Mouse (Mus musculus) megakaryocyte-erythroid progenitor cell, adult 5-6 weeks (primary cell): ENCODE data around the gene Slc10a7. TPM values are rescaled to one million over a fixed set of nuclear protein-coding genes. Genes with fewer than 3 reads are reported as not detected.

Source experiments
- ATAC-seq: replicated peaks from 2 replicates; pipeline ENCODE4 v1.8.0; 2016; ENCODE audit warnings: mild to moderate bottlenecking, inconsistent platforms; ENCODE audit not compliant: severe bottlenecking, poor library complexity, low FRiP score, low TSS enrichment
- total RNA-seq, 2 experiments: library from RNA; stranded (forward) in 1 of 2; stranded (reverse) in 1 of 2; fragments of 200-1000, 215-1000 nt in 1 of 2; fragments of >200 nt in 1 of 2; fragmentation: Nextera tagmentation in 1 of 2; gene quantifications; 2 replicates each; pipeline ENCODE4 v1.2.3; 2014 to 2017

Slc10a7 gene
- total RNA-seq, 2 experiments from 2014 or later: 13.5 to 17.1 TPM

DNA sequence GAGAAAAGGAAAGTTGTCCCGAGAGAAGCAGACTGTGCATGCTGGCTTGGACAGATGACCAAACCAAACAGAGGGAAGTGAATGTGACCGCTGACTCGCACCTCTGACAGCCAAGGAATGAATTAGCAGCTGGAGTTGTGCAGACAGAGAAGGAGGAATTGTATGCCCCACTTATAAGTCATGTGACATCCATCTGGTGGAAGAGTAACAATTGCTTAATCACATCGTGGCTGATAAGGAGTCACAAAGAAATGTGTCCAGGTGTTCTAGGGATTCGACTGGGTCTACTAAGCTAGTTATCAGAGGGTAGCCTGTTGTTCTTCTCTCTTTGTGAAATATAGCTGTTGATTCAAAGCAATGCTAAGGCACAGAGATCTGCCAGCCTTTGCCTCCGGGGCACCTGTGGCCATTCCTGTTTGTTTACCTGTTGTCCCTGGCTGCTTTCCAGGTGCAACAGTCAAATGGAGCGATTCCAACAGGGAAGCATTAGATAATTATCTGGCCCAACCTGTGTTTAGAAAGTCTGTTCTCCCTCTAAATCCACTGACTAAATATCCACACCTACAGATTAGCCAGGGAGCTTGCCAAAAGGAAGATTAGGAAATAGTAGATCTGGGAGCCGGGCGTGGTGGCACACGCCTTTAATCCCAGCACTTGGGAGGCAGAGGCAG lies 147.7 kb downstream of the Slc10a7 start:
- no peak for ATAC-seq

DNA sequence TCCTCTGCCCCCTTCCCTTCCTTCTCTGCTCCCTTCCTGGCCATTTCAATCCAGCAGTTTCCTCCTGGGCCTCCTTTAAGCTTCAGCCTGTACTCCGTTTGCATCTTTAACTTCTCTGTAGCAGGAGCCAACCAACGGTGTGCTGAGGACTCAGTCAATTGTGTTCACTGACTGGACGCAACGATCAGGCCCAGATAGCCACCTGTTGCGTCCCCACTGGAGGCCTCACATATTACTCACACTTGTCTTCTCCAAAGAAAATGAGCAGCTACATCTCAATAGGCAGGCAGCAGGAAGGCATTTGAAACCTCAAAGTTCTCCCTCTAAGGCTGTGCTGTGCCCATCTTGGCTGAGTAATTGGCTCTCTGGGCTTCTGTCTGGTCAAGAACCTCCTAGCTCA lies 149.0 kb downstream of the Slc10a7 start:
- no peak for ATAC-seq

DNA sequence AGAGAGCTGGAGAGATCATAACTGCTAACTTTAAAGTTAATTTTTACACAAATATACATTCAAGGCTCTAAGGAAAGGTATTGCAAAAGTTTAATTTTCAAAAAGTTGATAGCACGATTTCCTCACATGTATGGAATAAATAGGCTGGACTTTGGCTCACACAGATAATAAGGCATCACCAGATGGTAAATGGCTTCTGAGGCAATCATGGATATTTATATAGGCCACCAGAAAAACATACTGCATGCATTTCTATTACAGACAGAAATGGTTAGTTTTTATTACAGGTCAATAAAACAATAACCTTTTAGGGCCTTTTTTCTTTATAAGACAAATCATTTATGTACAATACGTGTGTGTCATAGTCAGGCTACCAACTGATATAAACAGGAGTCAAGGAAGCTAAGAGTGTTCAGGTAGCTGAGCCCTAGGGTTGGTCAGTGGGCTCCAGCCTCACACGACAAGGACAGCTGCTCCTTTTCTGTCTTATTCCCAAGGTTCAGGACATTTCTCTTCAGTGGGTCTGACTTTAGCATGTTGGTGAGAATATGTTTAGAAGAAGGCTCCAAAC lies 150.6 kb downstream of the Slc10a7 start:
- ATAC-seq: no peak

DNA sequence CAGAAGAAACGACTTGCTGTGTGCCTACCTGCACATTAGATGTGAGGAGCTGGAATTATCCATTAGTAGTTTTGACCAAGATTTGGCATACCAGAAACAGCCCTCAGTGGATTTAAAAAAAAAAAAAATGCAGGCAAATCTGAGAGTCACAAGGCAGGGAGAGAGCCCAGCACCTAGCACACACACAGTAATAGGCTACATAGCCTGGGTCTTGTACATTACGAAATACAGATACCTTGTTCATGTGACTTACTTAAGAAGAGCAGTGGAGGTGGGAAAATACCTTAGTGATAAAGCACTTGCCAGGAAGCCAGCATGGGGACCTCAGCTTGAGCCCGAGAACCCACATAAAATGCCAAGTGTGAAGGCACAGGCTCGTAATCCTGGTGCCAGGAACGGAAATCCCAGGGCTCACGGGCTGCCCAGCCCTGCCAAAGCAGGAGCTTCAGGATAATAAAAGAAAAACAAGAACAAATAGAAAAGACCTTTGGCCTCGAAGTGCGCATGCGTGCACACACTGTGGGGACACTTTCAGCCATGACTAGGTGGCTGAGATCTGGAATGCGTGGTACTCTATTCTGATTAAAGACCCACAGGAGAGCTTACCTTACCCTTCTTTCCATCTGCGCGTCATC lies 155.3 kb downstream of the Slc10a7 start:
- no peak for ATAC-seq

DNA sequence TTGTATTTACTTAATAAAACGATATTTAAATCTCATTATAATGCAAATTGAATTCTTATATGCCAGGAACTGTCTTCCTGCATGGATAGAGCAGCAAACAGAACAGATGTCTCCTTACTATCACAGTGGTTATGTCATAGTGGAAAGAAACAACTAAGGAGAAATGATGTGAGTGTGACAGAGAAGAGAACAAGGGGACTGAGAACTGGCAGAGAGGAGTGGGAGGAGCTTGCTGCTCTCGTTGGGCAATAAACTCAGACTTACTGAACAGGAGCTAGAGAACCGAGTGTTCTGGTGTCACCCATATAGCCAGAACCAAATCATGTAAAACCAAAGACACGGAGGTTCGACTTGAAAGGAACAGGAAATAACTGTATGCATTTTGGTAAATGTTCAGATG lies 158.3 kb downstream of the Slc10a7 start:
- no peak for ATAC-seq

DNA sequence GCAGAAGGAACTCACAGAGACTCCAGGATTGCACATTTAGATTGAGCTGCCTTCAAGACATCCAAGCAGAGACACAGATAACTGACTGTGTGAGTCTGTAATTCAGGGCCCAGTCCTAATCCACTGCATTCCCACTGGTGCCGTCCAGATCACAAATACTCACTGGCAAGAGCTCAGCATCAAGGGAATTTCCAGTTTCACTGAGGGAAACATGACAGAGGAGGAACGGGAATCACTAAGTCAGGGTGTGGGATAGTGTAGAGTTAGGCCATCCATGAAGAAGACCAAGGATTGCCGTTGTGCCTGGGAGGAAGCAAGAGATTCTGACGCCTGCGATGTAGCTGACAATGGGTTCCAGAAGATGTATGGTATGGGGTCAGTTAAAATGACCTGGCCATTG lies 159.1 kb downstream of the Slc10a7 start:
- no peak for ATAC-seq

DNA sequence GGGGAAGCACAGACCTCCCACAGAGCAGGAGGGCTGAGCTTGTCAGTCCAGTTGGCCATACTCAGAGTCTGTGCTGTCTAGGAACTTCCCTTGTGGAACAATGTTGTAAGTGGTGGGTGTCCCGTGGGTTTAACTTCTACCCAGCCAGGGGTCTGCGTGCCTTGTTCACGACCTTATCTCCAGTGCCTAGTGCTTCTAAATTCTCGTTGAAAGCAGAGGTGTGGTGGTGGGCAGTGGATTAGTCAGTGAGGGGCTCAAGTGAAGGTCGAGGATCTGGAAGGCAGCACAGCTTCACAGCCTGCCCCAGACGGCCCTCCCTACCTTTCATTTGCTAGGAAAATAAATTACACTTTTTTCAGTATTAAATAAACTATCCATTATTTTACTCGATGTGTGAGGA lies 161.1 kb downstream of the Slc10a7 start:
- no peak for ATAC-seq

DNA sequence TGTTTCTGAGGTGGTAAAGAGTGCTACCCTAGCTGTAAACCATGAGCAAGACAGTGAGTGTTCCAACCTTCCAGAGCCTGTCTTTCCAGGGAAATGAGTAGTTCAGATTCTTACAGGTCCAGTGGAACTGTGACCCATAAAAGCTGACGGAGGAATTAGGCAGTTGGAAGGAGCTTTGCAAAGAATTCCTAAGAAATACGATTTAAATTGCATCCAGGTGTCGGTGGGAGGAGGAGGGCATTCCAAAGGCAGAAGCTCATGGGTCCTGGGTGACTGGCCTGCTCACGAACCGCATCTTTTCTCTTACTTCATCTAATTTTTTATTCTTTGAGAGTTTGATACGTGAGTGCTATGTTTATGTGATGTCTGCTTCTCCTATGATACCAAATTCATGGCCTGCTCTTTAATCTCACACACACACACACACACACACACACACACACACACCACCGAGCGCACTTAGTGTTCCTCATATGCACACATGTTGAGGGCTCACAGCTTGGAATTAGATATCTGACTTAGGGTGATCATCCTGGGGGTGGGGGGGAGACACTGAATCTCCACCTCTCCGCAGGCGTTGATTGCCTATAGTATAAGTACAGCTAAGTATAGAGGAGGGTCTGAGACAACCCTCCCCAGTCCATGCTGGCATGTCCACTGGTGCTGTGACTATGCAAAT lies 169.5 kb downstream of the Slc10a7 start:
- no peak for ATAC-seq

DNA sequence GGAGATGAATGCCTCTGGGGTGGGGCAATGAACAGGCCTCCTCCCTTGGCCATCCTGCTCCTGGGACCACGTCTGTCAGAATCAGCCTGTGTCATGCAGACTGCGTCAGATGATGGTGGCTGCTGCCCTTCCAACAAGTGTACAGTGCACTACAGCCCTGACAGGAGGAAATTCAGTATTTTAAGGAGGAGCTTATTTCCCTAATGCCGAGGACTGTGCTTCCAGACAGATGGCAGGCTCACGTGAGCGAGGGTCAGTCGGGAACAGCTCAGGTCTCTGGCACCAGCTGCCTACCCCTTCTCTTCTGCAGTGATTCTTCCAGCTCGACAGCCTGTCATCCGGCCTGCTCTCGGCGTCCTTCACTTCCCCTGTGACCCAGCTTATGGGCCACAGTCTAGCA lies 181.6 kb downstream of the Slc10a7 start:
- no peak for ATAC-seq

DNA sequence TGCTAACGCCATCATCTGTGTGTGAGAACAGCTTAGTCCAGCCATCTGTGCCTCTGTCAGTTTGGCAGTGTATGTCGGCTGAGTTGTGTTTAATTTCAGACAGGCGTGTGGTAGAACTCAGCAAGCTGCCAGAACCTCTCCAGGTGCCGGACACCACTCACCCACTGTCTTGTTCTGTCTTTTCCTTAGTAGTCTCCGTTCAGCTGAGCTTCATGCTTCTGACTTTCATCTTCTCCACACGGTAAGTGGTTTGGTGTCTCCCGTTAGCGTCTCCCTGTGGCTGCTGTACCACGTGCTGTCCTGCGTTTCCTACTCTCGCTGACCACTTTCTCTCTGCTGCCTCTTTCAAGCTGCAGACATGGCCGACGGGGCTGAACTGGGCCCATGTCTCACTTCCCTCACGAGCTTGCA lies 189.2 kb downstream of the Slc10a7 start:
- ATAC-seq: no peak

DNA sequence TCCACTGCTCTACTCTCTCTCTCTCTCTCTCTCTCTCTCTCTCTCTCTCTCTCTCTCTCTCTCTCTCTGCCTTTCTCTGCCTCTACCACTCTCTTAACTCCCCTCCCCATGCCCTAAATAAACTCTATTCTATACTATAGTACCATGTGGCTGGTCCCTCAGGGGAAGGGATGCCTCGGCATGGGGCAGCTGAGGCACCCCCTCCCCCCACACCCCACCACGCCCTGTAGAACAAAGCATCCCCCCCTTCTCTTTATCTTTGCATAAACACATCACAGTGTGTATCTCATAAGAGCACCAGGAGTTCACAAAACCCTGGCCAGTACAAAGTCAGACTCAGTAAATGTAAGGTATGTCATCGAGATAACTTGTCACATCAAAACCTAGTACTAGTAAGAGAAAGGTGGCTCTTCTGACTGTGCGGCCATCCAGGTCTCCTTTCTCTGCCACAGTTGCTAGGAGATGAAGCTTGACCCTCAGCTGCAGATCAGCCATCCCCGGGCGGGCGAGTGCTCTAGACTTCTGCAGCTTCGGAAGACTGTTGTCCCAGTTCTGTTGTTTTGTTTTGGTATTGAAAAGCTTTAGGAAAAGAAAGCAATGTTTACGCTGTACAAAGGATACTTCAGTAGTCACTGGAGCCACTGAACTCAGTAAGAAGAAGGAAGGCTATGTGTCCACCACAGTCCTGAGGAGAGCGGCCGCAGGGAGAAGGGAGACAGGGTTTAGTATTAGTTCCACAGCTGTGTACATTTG lies 194.1 kb downstream of the Slc10a7 start:
- ATAC-seq: no peak

DNA sequence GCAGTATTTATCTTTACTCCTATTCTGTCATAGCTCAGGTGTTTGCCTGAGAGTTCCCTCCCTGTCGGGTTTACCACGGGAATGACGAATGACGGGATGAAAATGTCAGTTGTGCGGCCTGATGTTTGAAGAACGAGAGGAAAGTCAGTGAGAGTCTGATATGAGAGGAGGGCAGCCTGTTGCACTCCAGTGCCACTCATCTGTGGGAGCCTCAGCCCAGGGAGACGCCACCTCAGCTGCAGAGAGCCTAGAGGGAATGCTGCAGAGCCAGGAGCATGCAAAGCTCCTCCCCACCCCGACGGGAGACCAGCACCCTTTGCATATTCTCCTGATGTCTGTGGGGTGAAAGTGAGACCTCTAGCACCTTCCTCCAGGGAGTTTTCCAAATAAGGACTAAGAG lies 196.8 kb downstream of the Slc10a7 start:
- no peak for ATAC-seq

DNA sequence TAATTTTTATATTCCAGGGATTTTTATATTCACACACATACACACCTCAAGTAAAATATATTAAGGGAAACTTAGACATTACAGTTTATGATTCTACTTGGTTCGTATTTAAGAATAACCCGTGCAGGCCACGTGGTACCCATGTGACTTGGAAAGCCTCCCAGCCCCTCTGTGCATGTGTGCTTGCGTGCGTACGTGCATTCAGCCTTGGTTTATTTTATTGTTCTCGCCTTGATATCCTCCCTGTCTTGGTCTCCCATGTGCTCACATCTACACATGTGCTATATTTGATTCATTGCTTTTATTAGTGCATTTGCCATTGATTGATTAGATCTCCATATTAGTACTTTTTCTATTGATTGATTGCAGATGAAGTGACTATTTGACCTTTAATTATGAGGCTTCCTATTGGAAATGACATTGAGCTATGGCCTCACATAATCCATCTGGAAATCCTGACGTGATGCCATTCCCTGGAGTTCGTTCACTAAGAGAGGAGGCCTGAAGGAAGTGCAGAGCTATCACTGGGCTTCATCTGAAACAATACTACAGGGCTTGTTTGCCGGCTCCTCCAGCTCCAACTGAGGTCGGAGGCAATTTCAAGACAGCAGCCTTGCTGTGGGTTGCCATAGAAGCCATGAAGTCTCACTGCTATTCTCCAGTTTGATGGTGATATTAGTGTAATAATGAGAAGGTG lies 200.9 kb downstream of the Slc10a7 start:
- ATAC-seq: no peak

DNA sequence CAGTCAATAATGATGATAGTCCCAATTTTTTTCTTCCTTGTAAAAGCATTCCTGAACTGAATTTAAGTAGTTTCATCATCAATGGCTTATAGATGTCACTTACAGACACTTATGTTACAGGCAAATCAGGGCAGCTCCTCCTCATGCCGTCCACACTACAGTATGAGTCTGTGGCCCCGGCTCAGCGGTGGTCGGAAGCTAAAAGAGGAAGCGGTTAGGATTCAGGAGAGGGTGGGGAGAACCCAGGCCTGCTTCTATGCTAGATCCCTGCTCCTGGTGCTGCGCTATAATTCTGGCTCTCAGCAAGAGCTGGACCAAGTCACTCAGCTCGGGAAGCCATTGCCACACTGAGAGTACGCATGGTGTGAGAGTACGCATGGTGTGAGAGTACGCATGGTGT lies 201.8 kb downstream of the Slc10a7 start:
- ATAC-seq: no peak

DNA sequence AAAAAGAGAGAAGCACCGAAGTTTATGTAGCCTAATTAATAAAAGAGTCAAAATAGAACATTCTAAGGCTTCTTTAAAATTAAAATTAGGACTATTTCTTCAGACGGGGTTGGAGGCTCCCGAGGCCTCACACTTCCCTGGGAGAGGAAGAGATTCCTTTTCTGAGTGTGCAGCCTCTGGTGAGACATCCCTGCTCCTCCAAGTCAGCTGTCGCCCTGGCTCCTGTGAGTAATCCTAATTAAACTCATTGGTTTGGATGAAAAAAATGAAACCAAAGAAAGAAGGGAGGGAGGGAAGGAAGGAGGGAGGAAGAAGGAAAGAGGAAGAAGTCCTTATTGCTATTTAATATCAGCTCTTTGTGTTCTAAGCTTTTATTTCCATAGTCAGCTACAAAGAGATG lies 205.7 kb downstream of the Slc10a7 start:
- ATAC-seq: no peak

DNA sequence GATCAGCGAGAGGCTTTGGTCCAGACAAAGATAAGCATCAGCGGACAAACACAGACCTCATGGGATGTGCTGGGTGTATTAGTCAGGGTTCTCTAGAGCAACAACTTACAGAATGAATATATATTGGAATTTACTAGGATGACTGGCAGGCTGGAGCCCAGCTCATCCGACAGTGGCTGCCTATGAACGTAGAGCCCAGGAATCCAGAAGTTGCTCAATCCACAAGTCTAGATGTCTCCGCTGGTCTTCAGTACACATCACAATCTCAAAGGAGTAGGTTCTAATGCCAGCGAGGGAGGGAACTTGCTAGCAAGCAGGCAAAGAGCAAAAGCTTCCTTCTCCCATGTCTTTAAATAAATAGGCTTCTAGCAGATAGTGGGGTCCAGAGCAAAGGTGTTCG lies 207.4 kb downstream of the Slc10a7 start:
- no peak for ATAC-seq

DNA sequence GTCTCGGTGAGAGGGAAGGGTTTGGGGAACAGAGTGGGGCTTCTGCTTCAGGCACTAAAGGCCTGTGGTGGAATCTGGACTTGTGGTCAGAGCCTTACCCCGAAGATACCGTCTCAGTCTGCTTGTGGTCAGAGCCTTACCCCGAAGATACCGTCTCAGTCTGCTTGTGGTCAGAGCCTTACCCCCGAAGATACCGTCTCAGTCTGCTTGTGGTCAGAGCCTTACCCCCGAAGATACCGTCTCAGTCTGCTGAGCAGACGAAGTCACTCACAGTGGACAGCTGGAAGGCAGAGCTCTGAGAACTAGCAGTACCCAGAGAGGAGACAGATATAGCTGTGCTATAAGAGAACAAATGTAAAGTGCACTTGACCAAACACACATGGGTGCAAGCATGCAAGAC lies 208.0 kb downstream of the Slc10a7 start:
- ATAC-seq: peak; percentile 68

DNA sequence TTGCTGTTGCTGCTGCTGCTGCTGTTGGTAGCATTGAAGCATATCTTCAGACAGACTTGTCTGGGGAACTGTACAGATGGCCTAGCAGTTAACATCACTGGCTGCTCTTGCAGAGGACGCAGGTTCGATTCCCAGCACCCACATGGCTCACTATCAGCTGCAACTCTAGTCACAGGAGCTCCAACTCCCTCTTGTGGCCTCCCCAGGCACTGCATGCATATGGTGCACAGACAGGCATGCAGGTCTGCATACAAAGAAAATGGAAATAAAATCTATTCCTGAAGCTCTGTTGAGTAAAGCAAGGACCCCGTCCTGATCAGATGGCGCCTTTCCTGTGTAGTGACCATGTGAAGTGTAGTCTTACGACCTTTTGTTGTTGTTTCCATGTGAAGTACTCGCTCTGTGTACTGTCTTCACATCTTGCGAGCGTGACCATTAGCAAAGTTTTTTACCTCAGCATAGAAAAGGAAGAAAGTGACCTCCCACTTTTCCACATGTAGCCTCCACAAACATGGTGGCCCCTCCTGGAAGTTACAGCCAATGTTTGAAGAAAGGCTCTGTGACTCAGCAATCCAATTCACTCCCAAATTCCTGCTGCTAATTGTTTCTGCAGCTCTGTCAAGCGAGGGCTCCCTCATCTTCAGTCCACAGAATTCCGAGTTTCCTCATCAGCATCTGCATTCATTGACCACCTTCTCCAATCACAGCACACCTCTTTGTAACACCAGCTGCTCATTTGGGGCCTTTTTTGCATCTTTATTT lies 210.3 kb downstream of the Slc10a7 start:
- no peak for ATAC-seq

DNA sequence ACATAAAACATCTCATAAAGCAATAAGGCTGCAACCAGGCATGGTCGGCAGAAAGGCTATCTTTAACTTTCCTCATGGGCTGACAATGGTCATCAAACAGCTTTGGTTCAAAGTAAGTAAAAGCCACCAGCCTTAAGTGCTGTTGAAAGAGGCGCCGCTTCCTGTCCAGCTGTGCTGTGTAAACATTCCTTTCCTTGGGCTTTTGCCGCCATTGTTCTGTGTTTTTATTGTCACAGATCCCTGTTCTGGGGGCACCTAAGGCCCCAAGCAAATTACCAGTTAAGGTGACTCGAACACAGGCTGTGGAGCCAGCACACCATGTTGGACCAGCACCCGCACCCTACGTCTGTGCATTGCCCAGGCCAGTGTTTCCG lies 210.9 kb downstream of the Slc10a7 start:
- ATAC-seq: no peak
